Mouse (Mus musculus): Measurements from ENCODE around the gene Lhfpl2.

Gene Lhfpl2

DNA sequence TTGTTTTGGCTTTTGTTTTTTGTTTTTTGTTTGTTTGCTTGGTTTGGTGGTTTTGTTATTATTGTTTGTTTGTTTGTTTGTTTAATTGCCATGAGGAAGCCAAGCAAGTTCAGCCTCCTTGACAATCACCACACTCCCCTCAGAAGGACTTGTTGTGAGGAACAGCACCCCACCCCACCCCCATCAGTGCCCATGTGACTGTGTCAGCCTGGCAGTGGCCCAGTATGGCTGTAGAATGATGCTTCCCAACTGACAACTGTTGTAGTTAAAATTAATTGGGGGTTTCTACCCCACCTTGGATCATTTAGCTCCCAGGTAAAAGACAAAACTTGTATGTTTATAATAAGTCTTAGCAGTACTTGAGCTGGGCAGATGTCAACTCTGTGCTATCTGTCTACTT, 37.6 kb downstream of the Lhfpl2 start:
- in situ Hi-C loops (cut with MboI; ENCODE audit: unreplicated experiment in 2 of 2), result no loop called here

DNA sequence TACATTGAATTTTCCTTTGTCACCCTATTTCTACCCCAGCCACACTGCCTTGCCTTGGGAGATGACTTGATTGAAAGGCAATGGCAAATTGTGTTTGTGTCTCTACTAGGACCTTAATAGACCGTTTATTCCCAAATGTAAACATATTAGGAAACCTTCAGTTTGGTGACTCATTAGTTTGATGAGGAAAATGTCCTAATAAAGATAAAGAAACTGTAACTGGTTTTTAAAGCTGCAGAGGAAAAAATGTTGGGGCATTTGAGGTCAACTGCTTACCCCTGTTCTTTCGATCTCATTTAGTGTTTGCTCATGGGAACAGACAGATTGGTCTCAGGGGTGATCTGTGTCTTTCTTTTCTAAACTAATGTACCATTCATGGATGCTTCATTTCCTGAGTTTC, 40.1 kb downstream of the Lhfpl2 start:
- in situ Hi-C loops (cut with MboI; ENCODE audit: unreplicated experiment in 2 of 2), result no loop called here

DNA sequence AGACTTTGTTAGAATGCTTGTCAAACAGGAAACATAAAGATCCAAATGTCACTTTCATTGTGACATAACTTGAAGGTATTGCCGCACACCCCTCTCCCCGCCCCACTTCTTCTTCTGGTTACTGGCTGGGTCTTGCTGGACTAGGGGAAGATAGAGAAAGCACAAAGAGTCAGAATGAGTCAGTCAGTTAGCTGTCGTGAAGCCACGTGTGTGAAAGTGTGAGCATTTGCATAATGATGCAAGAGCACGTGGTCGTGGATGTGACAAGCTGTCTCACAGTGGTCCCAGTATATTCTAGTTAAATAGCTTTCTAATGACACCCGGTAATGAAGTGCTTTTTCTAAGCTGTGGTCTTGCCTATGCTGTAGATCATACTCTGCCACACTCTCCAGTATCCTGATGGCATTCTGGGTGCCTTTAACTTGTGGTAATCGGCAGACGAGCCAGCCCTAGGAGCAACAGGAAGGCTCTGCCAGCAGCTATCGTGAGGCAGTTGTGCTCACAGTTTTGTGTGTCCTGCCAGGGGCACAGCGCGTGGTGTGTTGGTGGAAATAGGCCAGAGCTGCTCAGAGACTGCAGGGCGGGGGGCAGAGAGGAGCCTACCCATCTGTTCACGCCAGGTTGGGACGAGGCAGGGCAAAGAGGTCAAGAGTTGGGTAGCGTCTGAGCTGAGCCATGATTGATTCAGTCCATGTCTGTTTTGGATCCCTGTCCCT, 40.9 kb downstream of the Lhfpl2 start:
- in situ Hi-C loops (cut with MboI; ENCODE audit: unreplicated experiment in 2 of 2), result no loop called here

DNA sequence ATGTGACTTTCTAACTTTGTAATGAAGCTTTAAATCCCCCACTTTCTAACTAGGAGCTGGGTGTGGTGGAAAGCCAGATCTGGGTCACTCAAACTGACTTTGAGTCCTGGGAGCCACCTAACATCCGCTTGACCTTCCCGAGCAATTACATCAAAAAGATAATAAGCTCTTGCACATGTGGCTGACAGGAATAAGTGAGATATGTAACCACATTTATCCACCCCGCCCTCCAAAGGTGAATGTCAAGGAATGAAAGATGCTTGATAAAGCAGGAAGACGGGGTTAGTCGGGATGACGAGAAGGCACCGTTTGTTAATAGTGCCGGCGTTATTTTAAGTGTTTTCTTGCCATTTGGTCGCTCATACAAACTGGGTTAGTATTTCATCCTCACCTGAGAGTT, 41.5 kb downstream of the Lhfpl2 start:
- in situ Hi-C loops (cut with MboI; ENCODE audit: unreplicated experiment in 2 of 2), result no loop called here

DNA sequence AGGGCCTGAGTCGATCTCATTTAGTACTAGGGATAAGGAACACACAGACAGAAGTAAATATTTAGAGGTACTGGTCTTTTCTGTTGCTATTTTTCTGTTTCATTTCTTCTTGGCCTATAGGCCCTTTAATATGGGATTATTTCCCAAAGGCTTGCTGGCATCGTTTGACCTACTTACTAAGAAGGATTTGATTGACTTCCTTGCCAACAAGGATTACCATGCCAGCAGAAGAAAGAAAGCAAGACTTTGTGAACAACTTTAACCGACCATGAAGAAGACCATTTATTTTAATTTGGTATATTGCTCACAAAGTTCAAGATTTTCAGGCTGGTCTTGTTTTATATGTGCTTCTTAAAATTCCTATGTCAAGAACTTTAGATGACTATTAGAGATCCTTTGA, 42.8 kb downstream of the Lhfpl2 start:
- in situ Hi-C loops (cut with MboI; ENCODE audit: unreplicated experiment in 2 of 2), result loop anchor here in 1 of 2 experiments (5.0 kb wide), 1 partner anchor 73 kb away; no protein-coding TSS in a partner anchor

DNA sequence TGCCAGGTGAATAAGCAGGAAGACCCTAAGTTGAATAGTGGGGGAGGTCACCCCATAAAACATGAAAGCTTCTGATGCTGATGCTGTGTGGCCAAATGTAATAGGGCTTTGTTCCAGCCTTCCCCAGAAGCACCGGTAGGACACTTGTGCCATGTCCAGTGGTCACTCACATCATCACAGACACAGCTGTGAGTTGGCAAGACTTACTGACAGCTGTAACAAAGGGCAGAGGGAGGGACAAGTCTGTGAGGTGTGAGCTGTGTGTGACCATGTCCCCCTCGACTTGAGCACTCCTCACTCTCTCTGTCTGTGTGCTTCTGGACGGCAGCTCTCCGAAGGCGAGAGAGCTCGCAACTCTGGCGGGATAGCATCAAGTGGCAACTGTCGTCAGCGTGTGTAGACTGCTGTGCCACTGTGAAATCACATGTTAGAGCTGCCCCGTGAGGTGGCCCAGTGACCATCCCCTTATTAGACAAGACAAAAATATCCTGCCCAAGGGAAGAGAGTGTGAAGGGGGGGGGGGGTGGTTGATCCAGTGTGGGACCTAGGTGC, 43.5 kb downstream of the Lhfpl2 start:
- in situ Hi-C loops (cut with MboI; ENCODE audit: unreplicated experiment in 2 of 2), result loop anchor here in 1 of 2 experiments (5.0 kb wide), 1 partner anchor 74 kb away; no protein-coding TSS in a partner anchor

DNA sequence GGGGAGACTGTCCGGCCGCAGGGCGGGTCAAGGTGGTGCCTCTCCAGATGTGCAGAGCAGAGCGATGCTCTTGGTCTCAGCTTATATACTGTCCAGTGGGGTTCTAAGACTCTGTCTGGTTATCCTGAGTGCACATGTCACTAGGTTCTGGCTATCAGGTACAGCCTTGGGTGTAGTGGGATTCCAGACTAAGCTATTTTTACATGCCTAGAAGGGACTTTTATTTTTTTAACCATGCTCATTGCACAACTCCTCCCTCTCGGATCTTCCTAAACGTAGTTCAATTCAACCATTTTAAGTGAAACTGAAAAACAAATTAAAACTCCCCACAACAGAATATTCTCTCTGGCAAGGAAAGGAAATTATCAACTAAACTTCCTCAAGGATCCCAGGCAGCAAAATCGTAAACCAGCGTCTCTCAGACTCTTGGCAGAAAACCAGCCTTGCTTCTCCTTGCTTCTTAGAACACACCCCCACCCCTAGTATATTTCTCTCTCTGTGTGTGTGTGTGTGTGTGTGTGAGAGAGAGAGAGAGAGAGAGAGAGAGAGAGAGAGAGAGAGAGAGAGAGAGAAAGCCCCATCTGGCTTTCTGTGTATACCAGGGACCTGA, 47.4 kb downstream of the Lhfpl2 start:
- in situ Hi-C loops (cut with MboI; ENCODE audit: unreplicated experiment in 2 of 2), result loop anchor here in 1 of 2 experiments (5.0 kb wide), 1 partner anchor 78 kb away; no protein-coding TSS in a partner anchor

DNA sequence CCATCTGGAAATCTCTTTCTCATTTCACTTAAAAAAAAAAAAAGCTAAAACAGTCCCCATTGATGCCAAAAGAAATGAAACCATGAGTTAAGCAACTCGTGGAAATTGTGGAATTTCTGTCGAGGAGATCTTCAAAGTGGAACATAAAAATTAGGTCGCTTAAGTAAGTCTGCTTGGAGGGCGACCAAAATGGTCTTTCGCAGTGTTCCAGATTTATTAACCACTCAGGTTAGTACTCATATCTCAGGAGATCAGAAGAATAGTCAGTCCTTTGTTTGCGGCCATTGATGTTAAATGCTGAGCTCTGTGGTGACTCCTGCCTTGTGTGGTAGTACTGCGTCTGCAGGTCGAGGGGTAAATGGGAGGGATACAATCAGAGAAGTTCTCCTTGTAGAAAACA, 48.8 kb downstream of the Lhfpl2 start:
- in situ Hi-C loops (cut with MboI; ENCODE audit: unreplicated experiment in 2 of 2), result no loop called here

DNA sequence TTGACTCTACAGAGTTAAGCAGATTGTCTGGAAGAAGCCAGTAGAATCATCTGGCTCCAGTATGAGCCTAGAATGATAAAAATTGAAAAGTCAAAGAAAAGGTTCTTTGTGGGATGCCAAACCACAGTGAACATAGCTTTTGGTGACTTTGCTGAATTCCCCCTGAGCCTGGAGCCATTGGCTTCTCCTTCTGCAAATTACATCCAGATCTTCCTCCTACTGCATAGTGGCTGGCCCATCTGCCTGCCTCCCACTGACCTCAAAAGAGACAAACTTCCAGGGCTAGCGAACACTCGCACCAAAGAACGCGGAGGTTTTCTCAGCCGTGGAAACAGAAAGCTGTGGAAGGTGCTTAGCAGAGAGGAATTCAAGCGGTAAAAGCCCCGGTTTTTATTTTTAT, 49.4 kb downstream of the Lhfpl2 start:
- in situ Hi-C loops (cut with MboI; ENCODE audit: unreplicated experiment in 2 of 2), result no loop called here

DNA sequence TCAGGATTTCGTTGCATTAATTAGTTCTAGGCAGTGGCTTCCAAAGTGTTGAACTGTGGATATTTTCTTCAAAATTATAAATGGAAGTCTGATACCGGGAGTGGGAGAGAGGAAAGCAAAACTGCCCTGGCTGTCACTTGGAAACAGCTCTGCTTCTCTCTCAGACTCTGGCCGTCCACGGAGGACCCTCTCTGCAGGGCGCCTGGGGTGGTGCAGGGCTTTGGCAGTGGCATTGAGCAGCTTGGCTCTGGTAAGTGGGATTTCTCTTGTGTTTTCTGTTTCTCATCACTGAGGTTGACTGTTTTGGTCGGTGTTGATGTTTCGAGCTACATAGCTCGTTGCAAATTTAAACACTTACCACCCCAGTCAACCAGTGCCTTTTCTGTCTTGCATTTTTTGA, 53.0 kb downstream of the Lhfpl2 start:
- in situ Hi-C loops (cut with MboI; ENCODE audit: unreplicated experiment in 2 of 2), result no loop called here

DNA sequence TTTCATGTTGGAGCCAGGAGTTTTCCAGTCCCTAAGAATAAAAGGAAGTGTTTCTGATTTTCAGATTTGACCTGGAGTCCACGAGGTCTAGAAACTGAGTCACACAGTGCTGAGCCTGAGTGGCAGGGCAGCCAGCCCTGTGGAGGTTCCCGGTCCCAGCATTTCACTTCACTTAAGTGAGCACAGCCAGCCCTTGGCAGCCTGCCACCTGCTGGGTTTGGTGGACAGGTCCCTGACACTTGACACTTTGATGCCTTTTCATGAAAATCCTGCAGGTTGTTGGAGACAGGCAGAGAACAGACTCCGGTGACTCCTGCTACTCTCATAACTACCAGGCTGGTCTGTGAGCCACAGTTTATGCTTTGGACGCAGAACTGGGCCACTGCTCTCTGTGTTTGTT, 57.9 kb downstream of the Lhfpl2 start:
- in situ Hi-C loops (cut with MboI; ENCODE audit: unreplicated experiment in 2 of 2), result no loop called here

DNA sequence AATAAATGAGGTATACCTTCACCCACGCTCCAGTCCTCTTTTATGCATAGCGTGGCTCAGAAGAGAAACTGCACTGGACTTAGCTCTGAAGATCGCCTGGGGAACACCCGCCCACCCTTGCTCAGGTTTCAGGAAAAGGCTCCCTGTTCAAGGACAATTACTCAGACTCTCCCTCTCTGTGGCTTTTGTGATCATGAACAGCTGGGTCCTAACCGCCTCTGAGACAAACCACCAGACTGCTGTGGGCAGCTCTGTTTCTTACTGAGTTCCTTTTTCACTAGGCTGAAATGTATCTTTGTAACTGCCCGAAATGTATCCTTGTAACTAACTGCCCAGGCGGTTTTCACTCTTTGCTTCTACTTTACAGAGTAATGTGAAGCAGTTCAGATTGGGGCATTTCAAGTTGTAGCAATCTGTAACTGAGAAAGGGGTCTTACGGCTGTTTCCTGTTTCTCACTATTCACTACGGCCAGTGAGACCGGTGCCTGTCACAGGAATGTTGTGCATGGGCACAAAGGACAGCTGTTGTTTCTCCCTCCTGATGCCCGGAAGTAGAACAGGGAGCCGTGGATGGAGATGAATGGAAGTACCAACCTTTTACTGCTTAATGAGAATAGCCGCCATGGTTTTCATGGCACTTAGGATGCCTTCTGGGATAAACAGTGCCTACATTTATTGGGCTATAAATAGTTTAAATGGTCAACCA, 59.3 kb downstream of the Lhfpl2 start:
- in situ Hi-C loops (cut with MboI; ENCODE audit: unreplicated experiment in 2 of 2), result no loop called here

DNA sequence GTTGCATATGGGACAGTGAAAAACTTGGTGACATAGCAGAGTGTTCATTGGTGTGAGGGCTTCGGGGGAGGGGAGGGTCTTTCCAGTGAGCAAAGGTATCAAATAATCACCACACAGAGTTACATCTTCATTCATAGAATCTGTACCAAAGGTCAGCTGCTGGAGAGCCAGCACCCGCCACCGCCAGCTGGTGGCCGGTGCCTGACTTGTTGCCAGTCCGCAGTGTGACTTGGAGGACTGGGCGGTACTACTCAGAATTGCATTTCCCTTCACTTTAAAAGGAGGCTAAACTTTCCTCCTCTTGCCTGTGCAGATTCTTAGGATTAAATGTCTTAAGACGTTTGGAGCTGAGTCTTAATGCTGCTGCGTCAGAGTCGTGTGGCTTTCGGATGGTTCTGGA, 59.9 kb downstream of the Lhfpl2 start:
- in situ Hi-C loops (cut with MboI; ENCODE audit: unreplicated experiment in 2 of 2), result no loop called here

DNA sequence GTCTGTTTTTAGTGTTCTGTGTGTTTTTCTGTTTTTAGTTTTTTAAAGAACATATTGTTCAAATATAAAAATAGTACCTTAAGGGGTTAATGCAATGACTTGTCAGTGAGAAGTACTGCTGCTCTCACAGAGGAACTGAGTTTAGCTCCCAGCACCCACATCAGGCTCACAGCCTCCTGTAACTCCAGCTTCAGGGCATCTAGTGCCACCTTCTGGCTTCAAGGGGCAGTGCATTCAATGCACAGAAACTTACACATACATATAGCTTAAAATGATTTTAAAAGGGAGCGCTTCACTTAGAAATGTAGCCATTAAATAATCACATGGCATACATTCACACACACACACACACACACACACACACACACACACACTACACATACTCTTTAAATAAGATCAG, 60.5 kb downstream of the Lhfpl2 start:
- in situ Hi-C loops (cut with MboI; ENCODE audit: unreplicated experiment in 2 of 2), result no loop called here

DNA sequence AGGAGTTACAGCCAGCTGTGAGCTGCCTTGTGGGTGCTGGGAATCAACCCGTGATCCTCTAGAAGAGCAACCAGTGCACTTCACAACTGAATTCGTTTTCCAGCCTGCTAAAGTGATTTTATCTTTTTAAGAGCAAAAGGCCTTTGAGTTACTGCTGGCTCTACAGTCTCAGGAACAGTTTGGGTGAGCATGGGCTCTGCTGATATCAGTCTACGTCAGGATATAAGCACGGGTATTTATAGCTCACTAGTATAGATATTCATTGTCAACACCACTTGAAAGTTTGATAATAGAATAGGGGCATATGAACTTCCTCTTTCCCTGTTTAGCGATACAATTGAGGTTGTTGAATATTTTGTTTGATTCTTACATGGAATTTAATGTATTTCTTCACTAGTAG, 61.7 kb downstream of the Lhfpl2 start:
- in situ Hi-C loops (cut with MboI; ENCODE audit: unreplicated experiment in 2 of 2), result no loop called here

DNA sequence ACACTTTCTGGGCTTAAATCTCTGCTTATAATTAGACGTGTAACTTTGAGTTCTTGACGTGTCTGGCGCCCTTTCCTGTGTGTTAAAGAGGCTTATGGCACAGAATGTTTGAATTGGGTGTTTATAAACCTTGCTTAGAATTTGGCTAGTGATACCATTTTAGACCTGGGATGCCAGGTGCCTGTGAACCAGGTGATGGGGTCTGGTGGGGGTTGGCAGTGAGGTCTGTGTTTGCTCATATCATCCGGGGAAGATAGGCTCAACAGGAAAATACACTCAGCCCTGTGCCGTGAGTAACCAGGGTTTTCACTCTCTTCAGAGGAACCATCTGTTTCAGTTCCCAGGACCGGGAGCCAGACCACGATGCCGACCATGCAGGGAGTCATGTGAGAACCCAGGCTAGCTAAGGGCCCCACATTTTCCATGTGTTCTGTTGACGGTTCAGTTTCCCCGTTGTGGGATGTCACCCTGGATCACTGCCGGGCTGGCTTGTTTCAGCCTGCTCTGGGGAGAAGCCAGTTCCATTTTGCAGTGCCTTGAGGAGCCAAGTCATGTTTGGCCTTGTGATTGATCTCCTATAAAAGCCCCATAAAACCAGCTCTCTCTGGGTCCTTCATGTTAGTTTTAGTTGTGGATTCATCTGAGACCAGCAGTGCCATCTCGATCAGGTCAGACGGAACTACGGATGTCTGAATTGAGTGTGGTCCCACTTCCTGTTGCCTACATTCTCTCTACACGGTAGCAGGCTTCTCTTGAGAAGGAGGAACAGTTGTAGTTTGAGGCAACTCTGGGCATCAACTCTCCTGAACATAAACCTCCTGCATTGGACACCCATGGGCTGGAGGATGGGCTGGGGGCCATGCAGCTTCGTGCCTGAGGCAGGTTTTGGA, 65.4 kb downstream of the Lhfpl2 start:
- in situ Hi-C loops (cut with MboI; ENCODE audit: unreplicated experiment in 2 of 2), result no loop called here

DNA sequence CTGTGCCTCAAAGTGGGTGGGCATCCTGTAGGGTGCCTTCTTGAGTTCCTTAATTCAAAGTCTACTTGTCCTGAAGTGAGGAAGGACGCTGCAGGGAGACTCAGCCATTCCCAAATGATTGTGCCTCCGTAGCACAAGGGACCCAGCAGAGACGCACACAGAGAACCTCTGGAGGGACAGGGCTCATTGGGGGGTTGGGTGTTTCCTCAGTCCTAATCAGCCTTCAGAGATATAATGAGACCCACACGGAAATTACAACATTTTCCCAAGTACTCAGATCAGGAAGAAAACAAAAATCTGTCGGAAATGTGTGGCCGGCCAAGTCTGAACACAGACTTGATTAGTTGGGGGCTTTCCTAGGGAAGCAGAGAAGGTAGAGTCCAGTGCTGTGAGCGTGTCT, 72.8 kb downstream of the Lhfpl2 start:
- in situ Hi-C loops (cut with MboI; ENCODE audit: unreplicated experiment in 2 of 2), result no loop called here

DNA sequence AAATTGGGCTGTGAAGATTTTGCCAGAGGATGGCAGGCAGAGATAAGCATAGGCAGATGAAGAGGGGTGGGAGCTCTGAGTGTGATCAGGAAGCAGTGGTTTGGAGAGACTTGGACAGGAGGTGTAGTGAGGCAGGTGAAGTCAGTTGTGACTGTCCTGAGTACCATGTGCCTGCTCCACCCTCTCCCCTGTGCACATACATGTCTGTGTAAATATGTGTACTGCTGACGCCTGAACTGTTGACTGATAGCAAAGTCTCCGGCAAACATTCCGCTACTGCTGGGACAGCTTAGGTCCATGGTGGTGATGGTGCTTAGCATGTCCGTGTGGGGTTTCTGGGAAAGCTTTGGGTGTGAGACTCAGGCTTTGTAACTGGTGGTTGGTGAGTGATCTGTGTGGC, 73.5 kb downstream of the Lhfpl2 start:
- in situ Hi-C loops (cut with MboI; ENCODE audit: unreplicated experiment in 2 of 2), result no loop called here

DNA sequence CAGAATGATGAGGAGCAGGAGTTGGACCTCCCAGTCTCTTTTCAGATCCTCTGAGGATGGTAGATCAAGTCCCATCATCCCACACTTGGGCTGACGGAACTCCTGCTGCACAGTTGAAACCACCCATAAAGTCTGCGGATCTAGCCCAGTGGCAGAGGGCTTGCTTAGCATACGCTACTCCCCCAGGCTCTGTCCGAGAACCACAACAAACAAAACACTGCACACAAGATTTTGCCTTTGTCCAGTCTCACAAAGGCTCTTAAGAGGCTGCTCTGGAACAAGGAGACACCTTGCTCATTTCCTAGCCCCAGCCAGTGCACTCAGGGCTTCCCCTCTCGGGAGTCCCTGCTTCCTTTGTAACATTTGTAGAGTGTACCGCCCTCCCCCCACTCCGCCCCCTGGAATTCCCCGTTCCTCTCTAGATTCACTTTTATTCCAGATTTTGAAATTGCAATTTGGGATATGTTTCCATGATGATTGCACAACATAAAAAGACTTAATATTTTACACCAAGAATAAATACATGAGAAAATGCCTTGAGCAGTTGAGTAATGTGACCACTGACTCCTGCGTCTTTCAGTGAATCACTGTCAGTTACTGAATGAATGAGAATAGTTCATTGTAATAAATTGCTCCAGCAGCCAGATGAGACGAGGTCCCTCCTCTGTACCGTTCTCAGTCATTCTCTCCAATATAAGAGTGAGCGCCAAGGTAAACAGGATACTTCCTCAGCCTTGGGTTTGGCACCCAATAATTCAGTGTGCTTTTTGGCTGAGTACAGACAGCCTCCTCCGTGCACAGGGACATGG, 74.8 kb downstream of the Lhfpl2 start:
- in situ Hi-C loops (cut with MboI; ENCODE audit: unreplicated experiment in 2 of 2), result no loop called here

DNA sequence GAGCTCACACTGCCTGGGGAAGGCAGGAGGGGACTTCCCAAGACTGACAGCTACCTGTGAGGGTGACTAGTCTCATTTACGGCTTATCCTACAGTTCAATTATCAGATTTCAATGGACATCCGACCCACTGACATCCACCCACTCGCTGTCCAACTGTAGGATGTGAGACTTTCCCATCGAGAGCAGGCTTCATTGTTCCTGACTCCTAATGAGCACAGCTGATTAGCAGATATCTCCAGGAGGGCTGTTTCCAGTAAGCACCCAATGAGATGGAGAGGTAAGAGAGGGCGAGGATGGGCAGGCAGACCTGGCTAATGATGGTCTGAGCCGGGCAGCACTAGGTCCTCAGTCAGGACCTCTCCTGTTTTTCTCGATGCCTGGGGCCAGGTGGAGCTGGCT, 77.0 kb downstream of the Lhfpl2 start:
- in situ Hi-C loops (cut with MboI; ENCODE audit: unreplicated experiment in 2 of 2), result no loop called here
